Mouse (Mus musculus): ENCODE data around the gene Alk. TPM values are rescaled to one million over a fixed set of nuclear protein-coding genes. Genes with fewer than 3 reads are reported as not detected.
"Not testable (repeated sequence)": the region's sequence is repeated elsewhere in the genome, so short reads cannot be mapped to it uniquely, and the experiment has no call there.

The Alk gene
- polyA plus RNA-seq, 1 experiment = 0.03 TPM

DNA sequence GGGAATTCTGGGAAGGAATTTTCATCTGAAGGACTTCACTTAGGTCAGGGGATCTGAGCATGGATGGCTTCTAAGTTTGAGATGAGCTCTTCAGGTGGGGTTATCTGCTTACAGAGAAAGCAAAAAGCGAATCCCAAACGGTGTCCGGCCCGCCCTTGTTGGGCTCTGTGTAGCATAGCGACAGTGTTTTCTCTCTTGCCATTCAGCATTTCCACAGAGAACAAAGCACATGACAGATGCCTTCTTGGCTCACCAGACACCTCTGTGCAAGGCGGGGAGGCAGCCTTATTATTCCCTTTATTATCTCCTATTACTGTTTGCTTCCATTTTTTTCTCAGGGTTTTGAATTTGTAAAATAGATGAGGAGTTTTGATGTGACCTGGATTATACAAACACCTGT, 99.8 kb downstream of the Alk start:
- no peak overlapping the region for H3K4me3 ChIP-seq (ENCODE audit: control insufficient read depth, insufficient read depth, low read length)
- no peaks in the 10 kb centered on the region for H3K27me3 ChIP-seq (ENCODE audit: control insufficient read depth, insufficient read depth, low read length)
- WGBS = 97% methylated on average over 6 of the region's 6 CpGs
- H3K4me1 ChIP-seq (replicated peaks; ENCODE audit: control insufficient read depth, insufficient read depth, low read length) = no peaks in the 10 kb centered on the region
- no peak overlapping the region for H3K27ac ChIP-seq (ENCODE audit: control insufficient read depth, insufficient read depth, low read length)
- no peaks in the 10 kb centered on the region for H3K36me3 ChIP-seq (ENCODE audit: control insufficient read depth, insufficient read depth, low read length)
- no peak for DNase-seq
- TF ChIP-seq CTCF (IDR thresholded peaks at IDR 0.05; ENCODE audit: borderline replicate concordance, control insufficient read depth, extremely low read depth, insufficient read depth, low read length, poor library complexity) = no peak
- no peak for TF ChIP-seq POLR2A (IDR thresholded peaks at IDR 0.05; ENCODE audit: control insufficient read depth, extremely low read depth, insufficient read depth, low read length, poor library complexity)

DNA sequence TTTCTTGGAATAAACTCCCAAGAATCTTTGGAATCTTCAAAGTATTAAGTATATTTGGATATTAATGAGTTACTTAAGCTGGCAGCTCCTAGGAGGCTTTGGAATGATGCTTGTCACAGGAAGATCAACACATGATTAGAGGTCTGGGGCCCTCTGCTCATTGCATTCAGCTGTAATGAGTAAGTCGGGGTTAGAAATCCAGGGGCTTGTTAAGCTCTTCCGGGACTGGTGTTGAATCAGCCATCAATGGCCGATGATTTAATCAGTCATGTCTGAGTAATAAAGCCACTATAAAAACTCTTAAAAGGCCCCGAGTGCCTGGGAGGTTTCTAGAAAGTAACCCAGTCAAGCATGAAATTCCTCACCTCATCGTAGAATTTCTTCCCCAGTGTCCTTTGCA, 109.0 kb downstream of the Alk start:
- H3K36me3 ChIP-seq (ENCODE audit: control insufficient read depth, insufficient read depth, low read length) = no peaks in the 10 kb centered on the region
- TF ChIP-seq POLR2A (IDR thresholded peaks at IDR 0.05; ENCODE audit: control insufficient read depth, extremely low read depth, insufficient read depth, low read length, poor library complexity) (no peak), CTCF (IDR thresholded peaks at IDR 0.05; ENCODE audit: borderline replicate concordance, control insufficient read depth, extremely low read depth, insufficient read depth, low read length, poor library complexity) (no peak)
- no peak for DNase-seq
- H3K27me3 ChIP-seq (ENCODE audit: control insufficient read depth, insufficient read depth, low read length) = no peaks in the 10 kb centered on the region
- H3K4me3 ChIP-seq (ENCODE audit: control insufficient read depth, insufficient read depth, low read length) = no peak overlapping the region
- WGBS = 89% methylated on average over 5 of the region's 5 CpGs
- H3K27ac ChIP-seq (ENCODE audit: control insufficient read depth, insufficient read depth, low read length) = no peak overlapping the region
- no peaks in the 10 kb centered on the region for H3K4me1 ChIP-seq (replicated peaks; ENCODE audit: control insufficient read depth, insufficient read depth, low read length)

DNA sequence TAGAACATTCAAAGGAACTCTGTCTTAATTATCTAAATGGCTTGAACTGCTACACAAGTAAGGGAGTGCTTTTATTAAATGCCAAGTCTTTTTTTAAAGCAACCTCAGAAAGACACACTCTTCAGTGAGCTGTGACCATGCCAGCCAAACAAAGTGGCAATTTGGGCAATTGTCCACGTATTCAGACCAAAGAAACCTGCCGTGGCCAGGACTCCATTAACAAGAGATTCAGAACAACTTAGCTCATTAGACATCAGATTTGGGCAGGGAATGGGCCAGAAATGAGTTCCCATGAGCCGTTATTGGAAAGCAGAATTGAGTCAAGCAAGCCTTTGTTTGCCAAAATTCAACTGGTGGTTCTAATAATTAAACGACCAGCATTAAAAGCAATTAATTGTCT, 118.8 kb downstream of the Alk start:
- TF ChIP-seq POLR2A (IDR thresholded peaks at IDR 0.05; ENCODE audit: control insufficient read depth, extremely low read depth, insufficient read depth, low read length, poor library complexity) (no peak), CTCF (IDR thresholded peaks at IDR 0.05; ENCODE audit: borderline replicate concordance, control insufficient read depth, extremely low read depth, insufficient read depth, low read length, poor library complexity) (no peak)
- Histone ChIP-seq H3K36me3 (ENCODE audit: control insufficient read depth, insufficient read depth, low read length) (no peaks in the 10 kb centered on the region), H3K4me3 (ENCODE audit: control insufficient read depth, insufficient read depth, low read length) (no peak overlapping the region), H3K4me1 (replicated peaks; ENCODE audit: control insufficient read depth, insufficient read depth, low read length) (no peaks in the 10 kb centered on the region), H3K27ac (ENCODE audit: control insufficient read depth, insufficient read depth, low read length) (no peak overlapping the region), H3K27me3 (ENCODE audit: control insufficient read depth, insufficient read depth, low read length) (no peaks in the 10 kb centered on the region)
- no peak for DNase-seq
- 90% methylated on average over 4 of the region's 4 CpGs for WGBS

DNA sequence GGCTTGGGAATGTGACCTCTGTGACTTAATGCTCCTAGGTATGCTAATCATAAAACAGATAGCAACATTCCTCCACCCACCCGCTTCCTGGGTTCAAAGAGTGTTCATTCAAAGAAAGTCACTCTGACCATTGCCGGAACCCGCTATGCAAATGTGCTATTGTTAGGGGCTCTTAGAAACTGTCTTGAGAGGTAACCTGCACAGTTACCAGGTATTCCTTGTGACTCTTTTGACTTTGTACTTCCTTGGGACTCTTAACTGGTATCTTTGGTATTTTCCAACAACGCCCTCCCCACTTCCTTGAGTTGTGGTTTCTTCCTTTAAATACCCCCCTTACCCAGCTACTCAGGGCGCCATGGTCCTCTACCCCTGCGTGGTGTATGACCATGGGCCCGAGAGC, 125.2 kb downstream of the Alk start:
- H3K36me3 ChIP-seq (ENCODE audit: control insufficient read depth, insufficient read depth, low read length); H3K4me1 ChIP-seq (replicated peaks; ENCODE audit: control insufficient read depth, insufficient read depth, low read length); H3K27ac ChIP-seq (ENCODE audit: control insufficient read depth, insufficient read depth, low read length); DNase-seq; H3K27me3 ChIP-seq (ENCODE audit: control insufficient read depth, insufficient read depth, low read length); H3K4me3 ChIP-seq (ENCODE audit: control insufficient read depth, insufficient read depth, low read length): not testable (repeated sequence)
- 94% methylated on average over 7 of the region's 7 CpGs for WGBS

DNA sequence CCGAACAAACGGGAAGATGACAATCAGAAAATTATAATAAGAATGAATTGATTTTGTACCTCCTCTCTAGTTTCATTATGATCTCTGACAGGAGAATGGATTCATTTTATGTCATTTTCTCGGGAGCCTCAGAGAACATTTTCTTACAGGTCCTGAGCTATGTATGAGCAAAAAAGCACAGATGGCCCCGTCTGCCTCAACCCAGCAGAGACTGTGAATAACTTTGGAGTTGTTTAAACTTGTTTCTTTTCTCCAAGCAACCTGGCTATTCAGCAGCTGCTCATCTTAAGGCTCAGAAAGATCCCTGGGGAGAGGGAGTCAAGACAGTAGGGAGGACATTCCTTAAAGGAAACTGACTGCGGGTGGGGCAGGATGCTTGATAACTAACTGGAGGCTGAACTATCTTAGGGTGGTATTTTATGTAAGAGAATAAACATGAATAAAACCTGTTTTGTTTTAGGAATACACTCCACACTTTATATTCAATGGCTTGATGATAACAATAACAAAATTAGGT, 126.5 kb downstream of the Alk start:
- Histone ChIP-seq H3K36me3 (ENCODE audit: control insufficient read depth, insufficient read depth, low read length) (no peaks in the 10 kb centered on the region), H3K4me3 (ENCODE audit: control insufficient read depth, insufficient read depth, low read length) (no peak overlapping the region), H3K4me1 (replicated peaks; ENCODE audit: control insufficient read depth, insufficient read depth, low read length) (no peaks in the 10 kb centered on the region), H3K27ac (ENCODE audit: control insufficient read depth, insufficient read depth, low read length) (no peak overlapping the region), H3K27me3 (ENCODE audit: control insufficient read depth, insufficient read depth, low read length) (no peaks in the 10 kb centered on the region)
- no peak for DNase-seq
- TF ChIP-seq POLR2A (IDR thresholded peaks at IDR 0.05; ENCODE audit: control insufficient read depth, extremely low read depth, insufficient read depth, low read length, poor library complexity) (no peak), CTCF (IDR thresholded peaks at IDR 0.05; ENCODE audit: borderline replicate concordance, control insufficient read depth, extremely low read depth, insufficient read depth, low read length, poor library complexity) (no peak)
- 80% methylated on average over 5 of the region's 5 CpGs for WGBS

DNA sequence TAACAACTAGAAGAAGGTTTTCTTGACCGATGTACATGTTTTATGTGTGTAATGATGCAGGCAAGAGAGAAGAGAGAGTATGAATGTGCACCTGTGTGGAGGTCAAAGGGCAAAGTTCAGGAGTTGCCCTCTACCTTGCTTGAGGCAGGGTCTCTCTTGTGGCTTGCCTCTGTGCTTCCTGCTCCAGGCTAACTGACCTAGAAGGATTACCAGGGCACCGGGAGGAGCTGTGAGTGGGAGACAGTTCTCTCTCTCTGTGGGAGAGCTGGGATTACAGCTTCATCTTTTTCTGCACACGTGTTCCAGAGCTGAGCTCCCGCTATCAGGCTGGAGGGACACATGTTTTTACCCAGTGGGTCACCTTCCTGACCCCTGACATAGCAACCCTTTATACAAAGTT, 127.5 kb downstream of the Alk start:
- Histone ChIP-seq H3K4me1 (replicated peaks; ENCODE audit: control insufficient read depth, insufficient read depth, low read length) (no peaks in the 10 kb centered on the region), H3K4me3 (ENCODE audit: control insufficient read depth, insufficient read depth, low read length) (no peak overlapping the region), H3K27me3 (ENCODE audit: control insufficient read depth, insufficient read depth, low read length) (no peaks in the 10 kb centered on the region), H3K27ac (ENCODE audit: control insufficient read depth, insufficient read depth, low read length) (no peak overlapping the region), H3K36me3 (ENCODE audit: control insufficient read depth, insufficient read depth, low read length) (no peaks in the 10 kb centered on the region)
- TF ChIP-seq CTCF (IDR thresholded peaks at IDR 0.05; ENCODE audit: borderline replicate concordance, control insufficient read depth, extremely low read depth, insufficient read depth, low read length, poor library complexity) (no peak), POLR2A (IDR thresholded peaks at IDR 0.05; ENCODE audit: control insufficient read depth, extremely low read depth, insufficient read depth, low read length, poor library complexity) (no peak)
- 69% methylated on average over 4 of the region's 4 CpGs for WGBS
- DNase-seq = no peak

DNA sequence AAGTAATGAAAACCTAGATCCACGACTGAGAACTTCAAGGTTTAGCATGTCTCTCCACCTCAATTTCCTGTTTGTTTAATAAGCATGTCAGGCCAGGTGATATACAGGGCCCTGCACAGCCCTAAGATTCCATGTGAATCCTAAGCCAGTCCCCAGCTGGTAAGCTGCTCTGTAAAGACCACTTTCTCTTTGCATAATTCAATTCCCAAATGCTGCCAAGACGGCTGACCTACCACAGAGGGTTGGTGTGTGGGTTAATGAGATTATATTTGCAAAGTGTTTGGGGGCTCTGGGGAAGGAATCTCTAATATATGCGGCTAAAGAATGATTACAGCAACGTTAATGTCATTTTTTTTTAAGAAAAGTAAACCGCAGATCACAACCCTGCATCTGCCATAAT, 130.3 kb downstream of the Alk start:
- H3K4me3 ChIP-seq (ENCODE audit: control insufficient read depth, insufficient read depth, low read length) = no peak overlapping the region
- no peak overlapping the region for H3K27ac ChIP-seq (ENCODE audit: control insufficient read depth, insufficient read depth, low read length)
- H3K4me1 ChIP-seq (replicated peaks; ENCODE audit: control insufficient read depth, insufficient read depth, low read length) = no peaks in the 10 kb centered on the region
- DNase-seq = no peak
- WGBS = 80% methylated on average over 5 of the region's 5 CpGs
- no peak for TF ChIP-seq POLR2A (IDR thresholded peaks at IDR 0.05; ENCODE audit: control insufficient read depth, extremely low read depth, insufficient read depth, low read length, poor library complexity)
- TF ChIP-seq CTCF (IDR thresholded peaks at IDR 0.05; ENCODE audit: borderline replicate concordance, control insufficient read depth, extremely low read depth, insufficient read depth, low read length, poor library complexity) = no peak
- H3K27me3 ChIP-seq (ENCODE audit: control insufficient read depth, insufficient read depth, low read length) = no peaks in the 10 kb centered on the region
- no peaks in the 10 kb centered on the region for H3K36me3 ChIP-seq (ENCODE audit: control insufficient read depth, insufficient read depth, low read length)

All from thymus, adult 2 months (tissue).